Mouse (Mus musculus): ENCODE measurements at regions not wholly inside any gene's neighbourhood (a gene's known extent, or its start where the extent isn't known, plus 50 kb on each side); places are given as distances from the start of the nearest gene placed in this dataset.

DNA sequence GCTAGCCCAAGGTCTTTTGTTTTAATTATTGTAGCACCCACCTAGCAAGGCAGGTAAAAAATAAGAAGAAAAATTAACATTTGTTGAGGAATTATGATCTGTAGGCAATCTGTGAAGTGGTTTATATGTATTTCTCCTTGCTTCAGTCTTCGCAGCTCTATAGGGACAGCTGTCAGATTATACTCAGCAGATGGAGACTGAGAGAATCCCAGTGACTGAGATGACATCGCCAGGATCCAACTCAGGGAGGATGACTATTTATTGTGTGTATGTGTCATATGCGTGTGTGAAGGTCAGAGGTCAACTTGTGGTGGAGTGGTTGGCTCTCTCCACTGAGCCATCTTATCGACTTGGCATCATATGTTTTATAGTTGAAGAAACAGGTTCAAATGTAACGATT is 362.0 kb upstream of the Chd6 start:
- no peak for DNase-seq

DNA sequence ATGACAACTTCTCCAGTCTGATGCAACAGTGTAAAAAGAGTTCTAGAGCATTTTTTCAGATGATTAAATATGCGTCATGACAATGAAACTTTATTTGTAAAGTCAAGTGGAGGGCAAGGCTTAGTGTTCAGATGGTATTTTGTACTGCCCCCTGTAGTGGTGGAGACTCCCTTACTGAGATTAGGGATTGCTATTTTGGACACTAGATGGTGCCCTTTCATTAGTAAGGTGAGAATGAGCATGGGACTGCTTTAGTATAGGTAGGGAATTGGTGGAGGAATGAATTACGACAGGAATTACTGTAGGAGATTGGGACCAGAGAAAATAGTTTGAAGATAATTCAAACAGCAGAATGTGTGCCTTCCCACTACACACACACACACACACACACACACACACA is 361.1 kb upstream of the Chd6 start:
- no peak for DNase-seq

DNA sequence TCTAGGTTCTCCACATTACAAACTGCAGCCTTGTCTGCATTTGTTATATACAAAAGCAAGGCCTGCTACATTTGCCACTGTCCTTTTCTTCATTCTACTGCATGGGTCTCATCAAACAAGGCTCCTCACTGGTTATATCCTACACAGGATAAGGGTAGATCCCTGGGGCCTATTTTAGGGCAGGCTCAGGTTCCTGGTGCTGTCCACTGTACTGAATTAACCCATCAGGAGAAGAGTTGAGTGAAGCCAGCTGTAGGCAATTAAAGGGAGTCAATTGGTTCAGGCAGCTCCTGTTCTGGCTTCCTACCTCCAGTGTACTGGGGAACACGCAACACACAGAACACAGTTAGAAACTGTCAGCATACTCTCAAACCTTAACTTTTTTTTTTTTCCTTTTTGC is 358.2 kb upstream of the Chd6 start:
- DNase-seq = no peak

DNA sequence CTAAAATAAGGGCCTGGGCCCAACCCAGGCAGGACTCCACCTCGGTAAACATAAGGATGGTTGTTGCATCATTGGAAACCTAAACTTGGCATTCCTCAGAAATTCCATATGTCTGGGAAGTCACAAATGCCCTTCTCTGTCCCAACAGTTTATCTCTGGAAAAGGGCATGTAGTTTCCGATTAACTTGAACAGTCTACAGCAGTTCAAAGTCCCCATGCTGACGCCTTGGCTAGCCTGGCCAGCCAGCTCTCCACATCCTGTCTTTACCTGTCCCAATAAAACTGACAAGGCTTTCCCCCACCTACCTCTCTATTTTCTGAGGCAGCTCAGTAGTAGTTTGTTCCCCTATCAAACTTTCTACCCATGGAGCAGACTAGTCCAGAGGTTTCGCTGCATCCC is 351.7 kb upstream of the Chd6 start:
- DNase-seq = no peak

DNA sequence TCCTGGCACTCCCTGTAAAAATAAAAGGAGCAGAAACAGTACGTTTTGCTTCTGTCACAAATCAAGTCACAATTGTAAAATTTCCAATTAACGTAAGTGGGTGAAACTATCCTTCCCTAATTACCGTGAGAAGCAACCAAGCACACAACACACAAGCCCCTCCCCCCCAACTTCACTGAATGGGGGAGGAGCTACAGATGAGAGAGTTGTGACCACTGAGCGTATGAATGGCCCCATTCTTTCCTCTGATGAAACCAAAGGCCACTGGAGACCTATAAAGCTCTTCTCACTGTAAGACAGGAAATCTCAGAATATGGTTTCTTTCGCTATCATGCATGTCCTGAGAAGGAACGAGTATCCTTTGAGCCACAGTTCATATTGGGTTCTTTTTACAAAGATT is 345.6 kb upstream of the Chd6 start:
- no peak for DNase-seq

DNA sequence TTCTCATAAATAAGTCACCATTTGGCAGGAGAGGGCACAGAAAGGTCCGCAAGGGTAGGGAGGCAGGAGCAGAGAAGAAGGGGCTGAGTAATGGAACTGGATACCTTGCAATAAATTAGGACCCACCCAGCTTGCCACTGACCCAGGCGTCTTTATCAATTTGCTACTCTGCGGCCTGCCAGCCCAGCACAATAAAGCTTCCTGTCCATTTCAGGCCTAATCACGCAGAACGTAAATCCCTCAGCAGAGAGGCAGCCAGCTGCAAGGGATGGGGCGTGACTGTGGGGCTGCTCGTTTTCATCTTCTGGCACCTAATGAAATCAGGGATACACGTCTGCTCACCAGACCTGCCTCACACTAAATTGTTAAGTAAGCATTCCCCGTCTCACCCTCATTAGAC is 324.9 kb upstream of the Chd6 start:
- no peak for DNase-seq

DNA sequence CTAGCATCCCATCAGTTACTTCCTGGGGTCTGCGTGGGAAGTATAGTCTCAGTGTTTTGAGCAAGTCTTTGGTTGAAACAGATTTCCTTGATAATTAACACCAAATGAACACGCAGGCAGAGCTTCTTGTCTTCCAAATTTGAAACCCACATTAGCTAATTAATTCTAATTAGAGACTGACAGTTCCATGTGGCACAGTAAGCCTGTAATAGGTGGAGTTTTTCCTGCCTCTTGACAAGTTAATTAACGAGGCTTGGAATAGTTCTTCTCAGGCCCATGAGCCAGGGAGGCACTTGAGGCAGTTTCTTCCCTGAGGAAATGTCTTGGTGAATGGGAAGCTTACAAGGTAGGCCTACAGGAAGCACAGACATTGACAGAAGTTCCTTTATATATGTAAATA is 320.4 kb upstream of the Chd6 start:
- DNase-seq = no peak

DNA sequence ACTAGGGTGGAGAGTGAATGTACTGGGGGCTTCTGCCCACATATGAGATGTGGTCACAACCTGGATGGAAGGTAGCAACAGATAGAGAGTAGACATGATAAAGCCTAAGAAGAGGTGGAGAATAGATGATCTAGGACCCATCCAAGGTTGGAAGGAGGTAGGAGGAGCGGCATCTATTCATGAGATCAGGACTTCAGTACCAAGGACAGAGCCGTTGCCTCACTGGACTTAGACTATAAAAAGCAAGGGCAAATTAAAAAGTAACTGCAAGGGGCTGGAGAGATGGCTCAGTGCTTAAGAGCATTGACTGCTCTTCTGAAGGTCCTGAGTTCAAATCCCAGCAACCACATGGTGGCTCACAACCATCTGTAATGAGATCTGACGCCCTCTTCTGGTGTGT is 316.7 kb upstream of the Chd6 start:
- DNase-seq = no peak

DNA sequence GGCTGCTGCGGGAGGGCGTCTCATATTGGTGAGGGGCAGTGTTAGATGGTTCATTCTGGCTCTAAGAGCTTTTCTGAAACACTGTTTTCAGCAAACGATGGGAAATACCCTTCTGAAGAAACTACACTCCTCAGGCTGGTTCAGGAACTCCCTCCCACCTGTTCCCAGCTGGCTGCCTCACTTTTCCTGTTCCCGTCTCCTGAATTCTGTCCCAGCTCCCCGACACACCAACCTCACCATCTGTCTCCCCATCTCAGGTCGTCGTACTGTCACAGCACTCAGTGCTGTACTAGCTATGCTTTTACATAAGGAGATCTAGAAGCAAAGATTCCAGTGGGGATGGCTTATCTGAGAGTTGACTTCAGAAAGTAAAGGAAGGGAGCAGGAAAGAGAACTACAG is 309.2 kb upstream of the Chd6 start:
- DNase-seq = no peak

DNA sequence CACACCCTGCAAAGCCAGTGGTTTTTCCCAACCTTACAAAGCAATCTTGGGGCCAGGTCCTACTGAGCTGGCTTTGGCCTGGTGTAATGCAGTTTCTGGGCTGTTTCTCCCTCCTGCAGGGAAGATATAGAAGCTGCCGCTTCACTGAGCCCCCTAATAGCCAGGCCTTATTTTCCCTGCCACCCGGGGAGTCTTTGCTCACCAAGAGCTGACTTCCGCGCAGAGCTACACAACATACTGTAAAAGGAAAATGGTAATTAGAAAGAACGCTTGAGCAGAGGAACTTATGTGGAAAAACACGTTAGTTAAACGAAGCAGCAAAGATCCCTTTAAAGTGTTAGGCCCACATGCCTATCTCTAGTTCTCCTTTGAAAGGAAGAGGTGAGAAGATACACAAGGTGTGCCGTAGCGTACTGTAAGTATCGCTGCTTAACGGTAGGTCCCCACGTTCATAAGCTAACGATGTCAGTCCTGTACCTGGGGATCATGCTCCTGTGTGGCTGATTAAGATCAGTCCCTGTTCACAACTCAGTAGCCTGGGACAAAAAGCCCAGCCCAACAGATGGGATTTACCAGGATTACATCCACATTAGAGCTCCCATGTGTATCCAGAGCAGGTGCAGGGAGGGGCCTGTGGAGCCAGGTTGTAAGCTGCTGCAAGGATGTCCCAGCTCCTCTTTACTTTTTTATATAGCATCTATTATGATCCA is 307.5 kb upstream of the Chd6 start:
- no peak for DNase-seq

DNA sequence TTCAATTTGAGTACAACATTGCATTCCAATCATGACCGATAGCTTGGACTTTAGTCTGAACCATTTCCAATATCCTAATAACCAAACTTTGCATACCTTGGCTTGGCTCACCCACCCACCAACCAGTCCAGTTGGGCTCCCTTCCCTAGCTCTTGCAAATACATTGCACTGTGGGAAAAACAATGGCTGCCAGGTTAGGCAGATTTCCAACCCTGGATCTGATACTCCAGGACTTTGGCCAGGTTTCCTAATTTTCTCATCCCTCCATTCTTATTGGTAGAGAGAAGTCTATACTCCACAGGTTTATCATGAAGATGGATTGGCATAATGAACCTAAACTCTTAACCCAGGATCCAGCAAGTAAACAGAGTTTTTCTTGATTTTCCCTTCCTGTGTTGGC is 299.4 kb upstream of the Chd6 start:
- no peak for DNase-seq

DNA sequence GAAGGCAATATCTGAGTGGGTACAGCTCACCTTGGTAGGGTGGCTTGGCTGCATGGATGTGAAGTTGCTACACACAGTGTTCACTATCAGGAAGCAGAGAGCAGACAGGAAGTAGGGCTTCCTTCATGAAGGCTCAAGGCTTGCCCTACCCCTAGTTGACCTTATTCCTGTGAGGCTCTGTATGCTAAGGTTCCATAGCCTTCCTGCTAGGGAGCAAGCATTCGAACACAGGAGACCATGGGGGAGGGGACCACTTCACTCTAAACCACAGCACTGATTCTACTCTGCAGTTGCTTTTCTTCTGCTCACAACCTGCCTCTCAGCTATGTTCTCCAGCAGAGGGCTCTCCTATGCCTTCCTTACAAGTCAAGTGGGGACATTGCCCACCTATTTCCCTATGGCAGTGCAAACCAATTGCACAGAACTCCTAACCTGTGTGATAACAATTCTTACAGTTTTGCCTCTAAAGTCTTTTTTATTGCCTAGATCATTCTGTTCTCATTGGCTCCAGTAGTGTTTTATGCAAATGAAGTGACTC is 297.0 kb upstream of the Chd6 start:
- no peak for DNase-seq

DNA sequence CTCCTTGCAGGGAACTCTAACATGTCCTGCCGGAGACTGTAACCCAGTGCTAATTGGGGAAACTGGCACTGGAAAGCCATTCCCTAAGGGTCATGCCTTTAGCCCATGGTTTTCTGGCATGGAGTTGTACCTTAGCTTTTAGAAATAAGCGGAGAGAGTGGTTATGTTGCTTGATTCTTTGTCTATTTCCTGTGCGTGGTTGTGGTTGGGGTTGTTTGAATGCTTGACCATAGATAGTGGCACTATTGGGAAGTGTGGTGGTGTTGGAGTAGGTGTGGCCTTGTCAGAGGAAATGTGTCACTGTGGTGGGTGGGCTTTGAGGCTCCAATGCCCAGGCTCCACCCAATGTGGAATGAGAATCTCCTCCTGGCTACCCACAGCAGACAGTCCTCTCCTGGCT is 289.2 kb upstream of the Chd6 start:
- no peak for DNase-seq

DNA sequence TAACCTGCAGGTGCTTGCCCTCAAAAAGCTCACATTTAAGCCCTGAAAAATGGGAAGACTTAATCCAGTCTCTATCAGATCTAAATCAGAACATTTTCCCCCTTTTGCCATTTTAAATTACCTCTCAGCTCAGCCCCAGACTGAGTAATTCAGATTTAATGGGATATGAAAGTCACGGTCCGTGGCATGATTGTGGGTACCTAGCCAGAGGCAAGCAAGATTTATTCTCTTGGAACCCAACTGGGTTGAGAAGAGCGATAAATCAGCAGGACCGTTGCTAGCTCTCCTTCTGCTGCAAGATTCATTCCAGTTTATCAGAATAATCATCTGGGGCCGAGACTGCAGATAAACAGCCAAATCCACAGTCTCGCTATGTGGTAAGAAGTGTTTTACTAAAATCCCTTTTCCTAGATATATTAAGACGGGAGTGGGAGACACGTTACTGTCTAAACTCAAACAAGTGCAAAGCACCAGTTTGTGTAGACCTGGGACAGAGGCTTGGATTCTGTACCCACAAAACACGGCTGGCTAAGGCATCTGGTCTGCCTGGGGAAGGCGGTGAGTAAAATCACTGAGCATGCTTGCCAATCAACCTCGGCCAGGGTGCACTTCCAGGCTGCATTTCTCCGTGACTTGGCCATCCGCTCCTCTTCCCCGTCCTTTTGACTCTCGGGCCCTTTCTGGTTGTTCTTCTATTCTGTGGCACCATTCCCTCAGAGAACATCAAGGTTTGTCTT is 282.2 kb upstream of the Chd6 start:
- no peak for DNase-seq

DNA sequence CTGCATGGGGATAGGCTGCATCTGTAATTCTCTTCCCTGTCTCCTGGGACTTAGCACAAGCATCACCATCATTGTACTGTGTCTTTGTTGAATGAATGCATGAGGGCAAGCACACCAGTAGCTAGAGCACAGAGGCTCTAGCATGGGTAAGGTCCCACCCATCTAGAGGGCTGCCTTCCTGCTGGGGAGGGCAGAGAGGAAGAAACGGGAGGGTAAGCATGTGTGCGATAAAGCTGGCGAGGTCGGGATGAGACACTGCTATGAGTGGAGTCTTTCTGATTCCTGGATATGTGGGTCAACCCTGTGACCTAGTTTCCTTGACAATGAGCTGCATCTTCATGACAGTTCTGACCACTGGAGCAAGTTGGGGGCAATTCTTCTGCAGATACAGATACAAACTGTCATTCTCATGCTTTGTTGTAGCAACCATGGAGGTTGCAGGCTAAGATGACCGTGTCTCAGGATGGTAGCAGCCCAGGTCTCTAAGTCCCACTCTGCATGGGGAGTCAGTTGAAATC is 280.5 kb upstream of the Chd6 start:
- DNase-seq = no peak

DNA sequence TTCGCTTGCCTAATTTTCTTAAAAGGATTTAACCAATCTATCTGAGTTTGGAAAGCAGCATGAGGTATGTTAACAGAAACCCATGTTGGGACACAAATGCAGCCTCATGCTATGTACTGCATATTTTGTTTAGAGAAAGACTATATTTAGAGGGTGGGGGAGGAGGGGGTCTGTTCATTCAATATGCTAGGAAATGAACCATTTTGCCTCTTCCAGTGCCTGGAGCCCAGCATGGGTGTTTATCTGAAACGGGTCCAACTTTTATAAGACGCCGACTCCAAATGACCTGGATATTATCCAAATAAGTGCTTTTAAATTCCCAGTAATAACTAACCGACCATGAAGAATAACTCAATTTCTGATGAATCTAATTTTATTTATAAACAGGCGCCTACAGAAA is 278.2 kb upstream of the Chd6 start:
- DNase-seq = no peak

DNA sequence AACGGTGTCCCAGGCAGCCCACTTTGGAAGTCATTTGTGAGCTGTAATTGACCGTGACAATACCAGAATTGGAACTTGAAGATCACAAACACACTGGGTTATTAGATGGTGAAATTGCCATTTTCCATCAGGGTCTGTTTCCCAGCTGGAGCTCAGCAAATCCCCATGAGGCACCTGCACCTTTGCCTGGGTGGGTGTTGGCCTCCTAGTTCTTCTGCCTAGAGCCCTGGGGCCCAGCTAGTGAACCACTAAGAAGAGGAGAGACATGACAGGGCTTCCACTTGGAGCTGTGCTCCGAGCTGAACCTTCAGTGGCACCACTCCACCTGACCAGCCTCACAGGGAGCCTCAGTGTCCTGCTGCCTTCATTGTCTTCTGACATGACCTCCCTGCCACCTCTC is 273.5 kb upstream of the Chd6 start:
- no peak for DNase-seq

DNA sequence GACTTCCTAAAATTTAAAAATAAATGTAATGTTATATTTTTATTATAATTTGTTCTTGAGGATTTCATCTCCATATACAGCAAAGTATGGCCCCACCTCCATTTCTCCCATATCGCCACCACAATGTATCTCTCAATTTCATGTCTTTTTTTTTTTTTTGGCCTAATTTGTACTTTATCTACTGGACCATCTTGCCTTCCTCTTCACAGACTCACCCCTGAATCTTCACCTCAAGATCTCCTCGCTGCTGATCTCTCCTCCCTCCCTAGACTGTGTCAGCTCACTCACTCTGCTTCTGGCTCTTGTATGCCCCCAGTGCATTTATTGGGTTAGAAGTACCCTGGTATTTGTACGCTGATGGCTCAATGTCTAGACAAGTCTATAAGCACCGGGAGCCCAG is 269.4 kb upstream of the Chd6 start:
- DNase-seq = no peak

DNA sequence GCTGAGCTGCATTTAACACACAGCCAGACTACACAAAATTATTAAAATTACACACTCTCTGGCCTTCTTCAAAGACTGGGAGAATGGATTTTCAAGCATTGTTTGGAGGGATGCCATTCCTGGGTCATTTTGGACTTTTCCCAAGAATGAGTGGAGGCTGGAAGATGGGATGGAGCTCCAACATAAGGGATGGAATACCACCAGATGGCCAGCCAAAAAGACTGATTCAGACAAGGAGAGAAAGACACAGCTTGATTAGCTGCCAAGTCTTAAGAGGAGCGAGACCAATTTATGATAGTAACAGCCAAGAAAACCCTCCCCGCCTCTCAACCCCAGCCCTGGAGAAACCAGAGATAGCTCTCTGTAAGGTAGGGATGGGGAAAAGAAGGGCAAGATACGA is 253.4 kb upstream of the Chd6 start:
- no peak for DNase-seq

DNA sequence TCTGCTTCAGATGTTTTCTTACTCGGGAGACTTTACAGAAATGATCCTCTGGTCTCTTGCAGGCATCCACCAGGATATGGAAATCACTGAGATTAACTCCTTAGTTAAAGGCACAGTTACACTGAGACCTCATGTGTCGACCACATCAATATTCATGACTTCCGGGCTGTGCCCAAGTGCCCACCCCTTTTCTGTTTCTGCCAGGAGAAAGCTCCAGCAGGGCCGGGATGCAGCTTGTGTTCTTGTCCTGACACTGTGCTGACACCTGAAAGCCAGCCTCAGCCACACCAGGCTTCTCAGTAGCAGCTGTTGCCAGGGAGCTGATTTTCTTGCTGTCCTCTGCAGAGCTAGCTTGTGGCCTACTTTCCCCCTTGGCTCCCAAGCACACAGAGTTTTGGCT is 240.2 kb upstream of the Chd6 start:
- no peak for DNase-seq

DNA sequence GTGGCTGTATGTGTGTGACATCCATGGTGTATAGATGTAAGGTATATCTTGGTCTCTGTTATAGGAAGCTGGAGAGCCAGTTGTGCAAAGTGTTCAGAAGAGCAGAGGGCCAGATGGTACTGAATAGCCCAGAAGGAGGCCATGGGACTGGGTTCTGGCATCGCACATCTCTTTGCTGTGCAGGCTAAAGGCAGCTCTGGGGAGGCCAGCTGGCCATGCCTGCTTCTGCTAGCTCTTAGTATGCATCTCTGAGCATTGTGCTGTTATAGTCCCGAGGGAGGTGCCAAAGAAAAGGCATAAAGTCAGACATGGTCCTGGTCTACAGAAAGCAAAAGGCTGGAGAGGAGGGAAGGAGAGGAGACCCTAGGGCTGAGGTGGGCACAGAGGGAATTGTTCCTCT is 235.1 kb upstream of the Chd6 start:
- no peak for DNase-seq

DNA sequence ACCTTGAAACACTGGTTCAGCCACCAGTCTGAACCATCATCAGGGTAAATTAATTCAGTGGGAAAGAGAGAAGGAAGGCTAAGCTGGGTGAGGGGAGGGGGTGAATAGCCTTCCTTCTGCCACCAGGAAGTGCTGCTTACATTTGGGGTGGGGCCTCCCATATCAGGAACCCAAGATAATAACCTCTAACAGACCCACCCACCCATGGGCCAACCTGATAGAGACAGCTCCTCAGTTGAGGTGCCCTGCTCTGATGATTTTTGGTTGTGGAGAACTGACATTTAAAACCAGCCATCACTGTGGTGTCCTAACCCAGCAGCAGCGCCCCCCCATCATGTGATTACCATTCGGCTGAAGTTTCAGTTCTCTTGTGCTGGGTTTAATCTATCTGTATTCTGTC is 233.8 kb upstream of the Chd6 start:
- no peak for DNase-seq

DNA sequence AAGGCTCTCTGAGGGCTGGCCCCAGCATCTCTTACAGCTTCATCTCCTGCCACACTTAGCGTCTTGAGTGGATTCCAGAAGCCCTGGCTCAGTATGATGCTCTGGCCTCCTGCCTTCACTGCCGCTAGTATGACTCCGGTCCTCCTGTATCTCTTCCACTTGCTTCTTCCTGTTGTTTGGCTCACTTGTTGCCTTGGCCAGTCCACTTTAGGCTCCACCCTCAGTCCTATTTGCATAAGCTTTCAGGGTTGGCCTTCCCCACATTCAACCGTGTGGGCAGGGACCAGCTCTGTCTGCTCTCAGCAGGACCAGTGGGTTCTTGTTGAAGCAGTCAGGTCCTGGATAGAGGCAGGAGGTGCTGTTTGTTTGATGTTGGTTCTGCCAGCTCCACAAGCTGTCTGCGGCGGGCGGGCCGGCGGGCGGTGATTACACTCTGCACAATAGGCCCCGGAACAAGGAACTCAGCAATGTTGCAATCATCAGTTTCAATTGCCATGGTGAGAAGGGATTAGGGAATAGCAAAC is 232.6 kb upstream of the Chd6 start:
- DNase-seq = peak; percentile 36 to 47

DNA sequence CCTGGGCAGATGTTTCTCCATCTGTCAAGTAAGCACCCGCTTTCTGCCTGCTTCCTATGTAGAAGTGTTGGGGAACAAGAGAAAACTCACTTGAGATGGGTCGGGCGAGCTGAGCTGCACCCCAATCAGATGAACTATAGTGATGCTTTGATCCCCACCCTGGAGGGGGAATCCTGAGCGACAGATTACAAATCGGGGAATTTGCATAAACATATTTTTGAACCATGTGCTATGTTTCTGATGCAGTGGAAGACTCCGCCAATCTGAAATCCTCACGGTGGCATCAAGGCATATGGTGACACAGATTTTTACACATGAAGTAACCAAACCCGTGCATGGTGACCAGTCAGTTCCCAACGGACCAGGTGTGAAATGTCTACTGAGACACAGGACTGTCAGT is 231.4 kb upstream of the Chd6 start:
- DNase-seq = no peak
